Mouse (Mus musculus) cortical plate, adult 2 months (tissue): ENCODE data around the gene Gm12248.

Experiments
- CTCF ChIP-seq: fragments of 200-500 bp; IDR thresholded peaks from 2 replicates; pipeline ENCODE4 v1.5.1; 2011; ENCODE audit warnings: mild to moderate bottlenecking, control low read depth, low read length; ENCODE audit not compliant: insufficient read depth; ENCODE audit errors: extremely low read depth
- POLR2A ChIP-seq: fragments of 200-500 bp; IDR thresholded peaks from 2 replicates; pipeline ENCODE4 v1.6.1; 2011; ENCODE audit warnings: mild to moderate bottlenecking, low read length, control low read depth; ENCODE audit not compliant: insufficient read depth; ENCODE audit errors: extremely low read depth

DNA sequence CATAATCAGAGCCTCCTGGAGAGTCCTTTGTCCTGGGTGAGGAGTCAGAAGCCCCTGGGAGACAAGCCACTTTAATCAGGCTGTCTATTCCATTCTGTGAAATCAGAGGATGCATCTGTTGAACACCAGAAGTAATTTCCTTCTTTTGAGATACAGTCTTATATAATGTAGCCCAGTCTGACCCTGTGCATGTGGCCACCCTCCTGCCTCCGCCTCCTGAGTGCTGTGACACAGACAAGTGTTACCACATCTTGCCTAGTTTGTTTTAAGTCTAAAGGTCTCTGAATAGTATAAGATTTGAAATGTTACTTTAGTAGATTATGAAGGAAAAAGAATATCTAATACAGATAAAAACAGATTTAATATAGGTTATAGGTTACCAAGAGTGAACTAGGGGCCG, 7.1 kb upstream of the Gm12248 start:
- no peak for TF ChIP-seq CTCF
- no peak for TF ChIP-seq POLR2A
